Mouse (Mus musculus) MEL (cell line): Measurements from ENCODE around the gene B3gat3.

Source experiments
- CTCF ChIP-seq, 3 experiments: IDR thresholded peaks in 2 of 3; conservative IDR thresholded peaks in 1 of 3; 2 replicates each; pipeline ENCODE4 v1.5.1; 2011 to 2012; ENCODE audit warnings: low read length in 3 of 3, low read depth in 2 of 3, mild to moderate bottlenecking in 2 of 3, improper control_type of control experiment in 1 of 3, inconsistent platforms in 1 of 3, mixed read lengths in 1 of 3, moderate library complexity in 1 of 3; ENCODE audit not compliant: control insufficient read depth in 1 of 3, insufficient read depth in 1 of 3, poor library complexity in 1 of 3, severe bottlenecking in 1 of 3
- E2F4 ChIP-seq: IDR thresholded peaks from 2 replicates; pipeline ENCODE4 v1.6.1; 2011; ENCODE audit warnings: low read depth, low read length, improper control_type of control experiment, borderline replicate concordance
- ELF1 ChIP-seq: IDR thresholded peaks from 2 replicates; pipeline ENCODE4 v1.6.1; 2014; ENCODE audit warnings: low read depth, mild to moderate bottlenecking, inconsistent platforms, low read length, improper control_type of control experiment, moderate library complexity
- EP300 ChIP-seq, 2 experiments: IDR thresholded peaks; 2 replicates each; pipeline ENCODE4 v1.6.1; 2011; ENCODE audit warnings: improper control_type of control experiment in 2 of 2, low read length in 2 of 2, low read depth in 1 of 2, mild to moderate bottlenecking in 1 of 2
- MAZ ChIP-seq: IDR thresholded peaks from 2 replicates; pipeline ENCODE4 v1.6.1; 2012; ENCODE audit warnings: low read depth, mild to moderate bottlenecking, inconsistent platforms, low read length, improper control_type of control experiment
- NELFE ChIP-seq: IDR thresholded peaks from 2 replicates; pipeline ENCODE4 v1.6.1; 2011; ENCODE audit warnings: low read depth, low read length, improper control_type of control experiment
- NRF1 ChIP-seq: IDR thresholded peaks from 2 replicates; pipeline ENCODE4 v1.6.1; 2014; ENCODE audit warnings: low read depth, mild to moderate bottlenecking, inconsistent platforms, low read length, improper control_type of control experiment, moderate library complexity; ENCODE audit not compliant: poor library complexity, insufficient read depth, severe bottlenecking
- POLR2A ChIP-seq, 2 experiments: IDR thresholded peaks; 2 replicates each; pipeline ENCODE4 v1.6.1; 2011 to 2012; ENCODE audit warnings: low read length in 2 of 2, mild to moderate bottlenecking in 2 of 2, control low read depth in 1 of 2, improper control_type of control experiment in 1 of 2, low read depth in 1 of 2, moderate library complexity in 1 of 2; ENCODE audit not compliant: control insufficient read depth in 1 of 2, insufficient read depth in 1 of 2, poor library complexity in 1 of 2
- TCF12 ChIP-seq: IDR thresholded peaks from 2 replicates; pipeline ENCODE4 v1.6.1; 2014; ENCODE audit warnings: low read depth, mild to moderate bottlenecking, inconsistent platforms, low read length, improper control_type of control experiment, moderate library complexity
- ZMIZ1 ChIP-seq: IDR thresholded peaks from 2 replicates; pipeline ENCODE4 v1.6.1; 2012; ENCODE audit warnings: low read depth, mild to moderate bottlenecking, inconsistent platforms, low read length, improper control_type of control experiment, moderate library complexity

GRCm38 (mm10) chr19:8966590-8967372, 46.6 kb downstream of the B3gat3 start, which contains the start of gene Eef1g:
- TF ChIP-seq POLR2A (IDR thresholded peaks at IDR 0.05; ENCODE audit: control insufficient read depth in 1 of 2, insufficient read depth in 1 of 2, low read depth in 1 of 2, low read length in 2 of 2, poor library complexity in 1 of 2): peak; percentile 86 to 87; a peak in 3 of 4 replicates
- peak; percentile 63; the same call in 1 of the 2 replicates for TF ChIP-seq MAZ
- peak; percentile 86 for TF ChIP-seq NELFE
- no peak for TF ChIP-seq CTCF (IDR thresholded peaks at IDR 0.05 in 2 of 3, conservative IDR thresholded peaks at IDR 0.05 in 1 of 3; ENCODE audit: control insufficient read depth in 1 of 3, insufficient read depth in 1 of 3, low read depth in 2 of 3, low read length in 3 of 3, poor library complexity in 1 of 3, severe bottlenecking in 1 of 3)
- TF ChIP-seq TCF12: peak; percentile 78
- no peak; a peak in 1 of 4 replicates for TF ChIP-seq EP300 (IDR thresholded peaks at IDR 0.05; ENCODE audit: low read depth in 1 of 2, low read length in 2 of 2)
- peak; percentile 83 for TF ChIP-seq NRF1
- no peak for TF ChIP-seq E2F4
- peak; percentile 75 for TF ChIP-seq ZMIZ1
- TF ChIP-seq ELF1: peak; percentile 75; the same call in 1 of the 2 replicates
